Mouse (Mus musculus): ENCODE measurements at regions not wholly inside any gene's neighbourhood (a gene's known extent, or its start where the extent isn't known, plus 50 kb on each side); places are given as distances from the start of the nearest gene placed in this dataset.
A peak's percentile ranks its signal among the peaks of the same experiment; 100 is the strongest.

GRCm38 (mm10) chr2:30715720-30716310 is 87.6 kb downstream of the 1700001O22Rik start:
- Histone ChIP-seq H3K27ac (peak overlapping the region; percentile 100), H3K4me2 (replicated peaks) (0 out of 2 replicates have a peak overlapping the region, but pooled peaks have one; percentile 30), H3K36me3 (no peaks in the 10 kb centered on the region), H3K27me3 (no peaks in the 10 kb centered on the region), H3K9me3 (no peaks in the 10 kb centered on the region), H3K4me3 (replicated peaks) (no peak overlapping the region), H3K4me1 (replicated peaks) (peaks cover 82% of the 10 kb centered on the region), H3K9ac (replicated peaks) (peak overlapping the region; percentile 58; the same call in 1 of the 2 replicates)
- 77% methylated on average over 4 of the region's 4 CpGs for WGBS
- ATAC-seq: no peak

GRCm38 (mm10) chr2:30713535-30713934 is 89.9 kb downstream of the 1700001O22Rik start:
- H3K27ac ChIP-seq: peak overlapping the region; percentile 98; the same call in 1 of the 2 replicates
- H3K36me3 ChIP-seq: no peaks in the 10 kb centered on the region
- H3K27me3 ChIP-seq: no peaks in the 10 kb centered on the region
- H3K9ac ChIP-seq (replicated peaks): no peak overlapping the region
- H3K4me3 ChIP-seq (replicated peaks): no peak overlapping the region
- peaks cover 77% of the 10 kb centered on the region for H3K4me1 ChIP-seq (replicated peaks)
- WGBS: 17% methylated on average over 3 of the region's 3 CpGs
- no peak overlapping the region for H3K4me2 ChIP-seq (replicated peaks)
- no peak for ATAC-seq
- H3K9me3 ChIP-seq: no peaks in the 10 kb centered on the region

GRCm38 (mm10) chr2:30712841-30713401 is 90.5 kb downstream of the 1700001O22Rik start:
- H3K27me3 ChIP-seq: no peaks in the 10 kb centered on the region
- peak overlapping the region; percentile 98 for H3K27ac ChIP-seq
- H3K4me1 ChIP-seq (replicated peaks): peaks cover 77% of the 10 kb centered on the region
- no peaks in the 10 kb centered on the region for H3K9me3 ChIP-seq
- ATAC-seq: no peak
- no peak overlapping the region for H3K4me3 ChIP-seq (replicated peaks)
- H3K4me2 ChIP-seq (replicated peaks): no peak overlapping the region; the same call in 1 of the 2 replicates
- no peak overlapping the region for H3K9ac ChIP-seq (replicated peaks)
- H3K36me3 ChIP-seq: no peaks in the 10 kb centered on the region
- WGBS: 63% methylated on average over 9 of the region's 9 CpGs

GRCm38 (mm10) chr2:30711853-30712498 is 91.5 kb downstream of the 1700001O22Rik start:
- peaks cover 76% of the 10 kb centered on the region for H3K4me1 ChIP-seq (replicated peaks)
- H3K9me3 ChIP-seq: no peaks in the 10 kb centered on the region
- ATAC-seq: peak; percentile 79
- peak overlapping the region; percentile 98 for H3K27ac ChIP-seq
- H3K4me2 ChIP-seq (replicated peaks): peak overlapping the region; percentile 72
- no peaks in the 10 kb centered on the region for H3K36me3 ChIP-seq
- under 1% methylated on average over 59 of the region's 63 CpGs for WGBS
- H3K9ac ChIP-seq (replicated peaks): peak overlapping the region; percentile 74
- H3K27me3 ChIP-seq: no peaks in the 10 kb centered on the region
- H3K4me3 ChIP-seq (replicated peaks): peak overlapping the region; percentile 37

- H3K27me3 ChIP-seq: no peaks in the 10 kb centered on the region
- WGBS: 5% methylated on average over 15 of the region's 15 CpGs
- H3K27ac ChIP-seq: peak overlapping the region; percentile 98
- no peaks in the 10 kb centered on the region for H3K36me3 ChIP-seq
- peak; percentile 80 for ATAC-seq
- H3K4me1 ChIP-seq (replicated peaks): peaks cover 76% of the 10 kb centered on the region
- H3K9me3 ChIP-seq: no peaks in the 10 kb centered on the region
- peak overlapping the region; percentile 72 for H3K4me2 ChIP-seq (replicated peaks)
- peak overlapping the region; percentile 37 for H3K4me3 ChIP-seq (replicated peaks)
- H3K9ac ChIP-seq (replicated peaks): peak overlapping the region; percentile 74
These were observed 92.0 kb downstream of the 1700001O22Rik start for GRCm38 (mm10) chr2:30711476-30711852.

GRCm38 (mm10) chr2:30710895-30711294 is 92.6 kb downstream of the 1700001O22Rik start:
- Histone ChIP-seq H3K27ac (peak overlapping the region; percentile 98), H3K9ac (replicated peaks) (no peak overlapping the region), H3K4me1 (replicated peaks) (peaks cover 76% of the 10 kb centered on the region), H3K36me3 (no peaks in the 10 kb centered on the region), H3K4me3 (replicated peaks) (no peak overlapping the region), H3K4me2 (replicated peaks) (peak overlapping the region; percentile 72), H3K9me3 (no peaks in the 10 kb centered on the region), H3K27me3 (no peaks in the 10 kb centered on the region)
- WGBS: 96% methylated on average over 7 of the region's 7 CpGs
- 0 out of 2 replicates have a peak, but pooled peaks have one; percentile 1 for ATAC-seq

GRCm38 (mm10) chr2:30709386-30709884 is 94.0 kb downstream of the 1700001O22Rik start:
- no peak for ATAC-seq
- no peaks in the 10 kb centered on the region for H3K36me3 ChIP-seq
- no peaks in the 10 kb centered on the region for H3K9me3 ChIP-seq
- no peak overlapping the region for H3K4me3 ChIP-seq (replicated peaks)
- WGBS: 62% methylated on average over 3 of the region's 3 CpGs
- no peaks in the 10 kb centered on the region for H3K27me3 ChIP-seq
- H3K9ac ChIP-seq (replicated peaks): no peak overlapping the region
- H3K27ac ChIP-seq: peak overlapping the region; percentile 99
- no peak overlapping the region for H3K4me2 ChIP-seq (replicated peaks)
- peaks cover 75% of the 10 kb centered on the region for H3K4me1 ChIP-seq (replicated peaks)

GRCm38 (mm10) chr2:30708762-30709385 is 94.6 kb downstream of the 1700001O22Rik start:
- no peak for ATAC-seq
- Histone ChIP-seq H3K9me3 (no peaks in the 10 kb centered on the region), H3K27me3 (no peaks in the 10 kb centered on the region), H3K27ac (peak overlapping the region; percentile 99), H3K4me2 (replicated peaks) (no peak overlapping the region), H3K4me3 (replicated peaks) (no peak overlapping the region), H3K36me3 (no peaks in the 10 kb centered on the region), H3K9ac (replicated peaks) (peak overlapping the region; percentile 73; the same call in 1 of the 2 replicates), H3K4me1 (replicated peaks) (peaks cover 73% of the 10 kb centered on the region)
- 65% methylated on average over 4 of the region's 4 CpGs for WGBS

- Histone ChIP-seq H3K36me3 (no peaks in the 10 kb centered on the region), H3K27me3 (no peaks in the 10 kb centered on the region), H3K27ac (peak overlapping the region; percentile 99), H3K9ac (replicated peaks) (peak overlapping the region; percentile 73), H3K4me3 (replicated peaks) (peak overlapping the region; percentile 29), H3K4me2 (replicated peaks) (peak overlapping the region; percentile 58), H3K4me1 (replicated peaks) (peaks cover 65% of the 10 kb centered on the region), H3K9me3 (no peaks in the 10 kb centered on the region)
- under 1% methylated on average over 46 of the region's 48 CpGs for WGBS
- ATAC-seq: peak; percentile 40
These were observed 95.3 kb downstream of the 1700001O22Rik start for GRCm38 (mm10) chr2:30708001-30708683.

GRCm38 (mm10) chr2:30707099-30708000 is 96.1 kb downstream of the 1700001O22Rik start:
- H3K27ac ChIP-seq: peak overlapping the region; percentile 99
- H3K4me2 ChIP-seq (replicated peaks): peak overlapping the region; percentile 58
- H3K9me3 ChIP-seq: no peaks in the 10 kb centered on the region
- peak overlapping the region; percentile 73 for H3K9ac ChIP-seq (replicated peaks)
- H3K4me1 ChIP-seq (replicated peaks): peaks cover 63% of the 10 kb centered on the region
- H3K36me3 ChIP-seq: no peaks in the 10 kb centered on the region
- H3K27me3 ChIP-seq: no peaks in the 10 kb centered on the region
- ATAC-seq: no peak
- WGBS: 2% methylated on average over 44 of the region's 44 CpGs
- H3K4me3 ChIP-seq (replicated peaks): peak overlapping the region; percentile 29

GRCm38 (mm10) chr2:30706036-30706435 is 97.4 kb downstream of the 1700001O22Rik start:
- Histone ChIP-seq H3K4me2 (replicated peaks) (no peak overlapping the region), H3K4me3 (replicated peaks) (no peak overlapping the region), H3K4me1 (replicated peaks) (peaks cover 55% of the 10 kb centered on the region), H3K9me3 (no peaks in the 10 kb centered on the region), H3K27ac (peak overlapping the region; percentile 99; the same call in 1 of the 2 replicates), H3K9ac (replicated peaks) (0 out of 2 replicates have a peak overlapping the region, but pooled peaks have one; percentile 32), H3K36me3 (no peaks in the 10 kb centered on the region), H3K27me3 (no peaks in the 10 kb centered on the region)
- WGBS: 74% methylated on average over 5 of the region's 5 CpGs
- no peak for ATAC-seq
